Mouse (Mus musculus) layer of hippocampus, adult 8-10 months (tissue): ENCODE measurements around the gene Mrc2. TPM values are rescaled to one million over a fixed set of nuclear protein-coding genes. Genes with fewer than 3 reads are reported as not detected.
A peak's percentile ranks its signal among the peaks of the same experiment; 100 is the strongest.

ENCODE experiments used
- DNase-seq, 2 experiments: peaks; one replicate each; pipeline ENCODE4 v3.0.0; 2022; ENCODE audit warnings: low spot score in 2 of 2
- total RNA-seq, 4 experiments: library from RNA; stranded (reverse); gene quantifications; 2 replicates each; pipeline ENCODE4 v1.2.4; 2022

The Mrc2 gene
- total RNA-seq, 4 experiments from 2014 or later: 5.0 to 19.1 (median 9.9) TPM

DNA sequence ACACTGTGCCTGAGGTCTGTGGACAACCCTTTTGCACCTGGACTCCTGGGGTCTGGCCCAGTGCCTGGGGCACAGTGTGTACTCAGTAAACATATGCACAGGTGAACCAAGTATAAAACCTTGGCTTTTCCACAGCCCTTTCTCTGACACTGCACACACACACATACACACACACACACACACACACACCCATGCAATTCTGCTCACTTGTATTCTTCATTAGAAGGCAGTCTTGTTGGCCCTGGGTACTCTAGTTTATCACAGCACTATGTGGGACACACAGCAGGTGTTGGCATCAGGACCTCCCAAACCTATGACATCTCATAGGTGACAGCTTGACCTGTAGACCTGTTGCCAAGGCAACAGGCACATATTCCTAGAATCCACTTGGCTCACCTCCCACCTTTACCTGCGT is 83.4 kb downstream of the Mrc2 start:
- DNase-seq: no peak

DNA sequence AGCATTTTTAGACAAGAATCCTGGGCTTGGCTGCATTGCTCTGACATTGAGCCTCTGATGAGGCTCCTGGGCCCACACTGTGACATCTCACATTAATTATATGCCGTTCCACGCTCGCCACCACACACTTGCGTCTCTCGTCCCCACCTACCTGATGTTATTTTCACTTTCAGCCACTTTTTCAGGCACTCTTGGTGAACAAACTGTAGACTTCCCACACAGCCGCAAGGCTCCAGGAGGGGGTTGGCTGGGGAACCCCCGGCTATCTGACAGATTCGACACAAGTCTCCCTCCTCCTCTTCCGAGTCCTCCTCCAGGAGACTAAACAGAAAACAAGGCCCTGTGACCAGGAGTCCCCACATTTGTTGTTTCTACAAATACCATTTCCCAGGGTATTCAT is 92.8 kb downstream of the Mrc2 start:
- DNase-seq: peak in 1 of 2 experiments; percentile 23

DNA sequence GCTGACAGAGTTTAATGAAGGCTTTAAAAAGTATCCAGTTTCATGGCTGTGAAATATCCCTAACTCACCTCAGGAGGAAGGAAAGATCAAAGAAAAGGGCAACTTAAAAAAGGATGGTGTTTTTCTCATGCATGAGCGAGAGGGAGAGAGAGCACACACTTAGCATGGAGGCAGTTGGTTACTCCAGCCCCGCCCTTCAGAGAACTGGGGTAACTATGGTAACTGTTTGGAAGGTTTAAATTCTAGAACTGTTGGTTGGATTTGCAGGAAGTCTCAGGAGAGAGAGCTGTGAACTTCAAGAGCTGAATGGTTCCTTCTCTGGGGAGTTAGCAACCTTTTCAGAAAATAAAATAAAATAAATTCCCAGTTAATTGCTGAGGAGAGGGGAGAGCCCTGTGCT is 96.2 kb downstream of the Mrc2 start:
- peak; percentile 27 to 35 for DNase-seq

GRCm38 (mm10) chr11:105390290-105390689 is 97.8 kb downstream of the Mrc2 start:
- DNase-seq: no peak

Other genes starting within 250 kb of the Mrc2 start
- under 1 TPM in 1 of 4 experiments, not detected in 3; 0.96 TPM for gene Efcab3, start 229.1 kb upstream of the Mrc2 start, total RNA-seq
- gene Mettl2, start 166.2 kb upstream of the Mrc2 start, total RNA-seq: 10 to 100 TPM; 15.5 to 19.5 (median 17.7) TPM
- gene Gm10842, start 145.8 kb upstream of the Mrc2 start, total RNA-seq: not detected
- gene Tlk2, start 113.8 kb upstream of the Mrc2 start, total RNA-seq: 10 to 100 TPM; 48.1 to 53.5 (median 53.0) TPM
- 1 to 10 TPM in 1 of 4 experiments, under 1 TPM in 3; 0.27 to 1.3 (median 0.91) TPM for gene March10, start 164.1 kb downstream of the Mrc2 start, total RNA-seq